Comparison of ENCODE assay signal across 8 mouse cellular contexts in genomic region chr9:20641501-20641900, GRCm38 (mm10). TPM values are rescaled to one million over a fixed set of nuclear protein-coding genes. Genes with fewer than 3 reads are reported as not detected.
DNase-seq lines count a peak whose midpoint lies in the region; ATAC-seq and TF ChIP-seq lines count a peak whose summit lies in the region.

No protein-coding gene starts in this region.

- peak overlapping the region; percentile 86 for H3K9ac ChIP-seq in intestine, embryonic 14.5 days (ENCODE audit: low read length)
- H3K9ac ChIP-seq in neural tube, embryonic 13.5 days = peak overlapping the region; percentile 89

- intact Hi-C loops in gastrocnemius, postnatal 36 days (cut with DNase I) = no loop called here

- peaks cover 7% of the 10 kb centered on the region; the same call in 1 of the 2 replicates for H3K4me1 ChIP-seq in kidney, adult 2 months (ENCODE audit: control insufficient read depth, insufficient read depth, low read length)
- peaks cover 17% of the 10 kb centered on the region for H3K4me1 ChIP-seq in brown adipose tissue, adult 24 weeks (ENCODE audit: control insufficient read depth, insufficient read depth, insufficient read length, low read length)
- H3K4me1 ChIP-seq in intestine, embryonic 14.5 days (replicated peaks; ENCODE audit: control insufficient read depth, insufficient read depth, low read length) = peaks cover 22% of the 10 kb centered on the region
- H3K4me1 ChIP-seq in neural tube, embryonic 13.5 days (replicated peaks) = peaks cover 39% of the 10 kb centered on the region

- H3K27me3 ChIP-seq in kidney, adult 2 months (replicated peaks; ENCODE audit: control insufficient read depth, insufficient read depth, low read length) = no peaks in the 10 kb centered on the region
- no peaks in the 10 kb centered on the region for H3K27me3 ChIP-seq in intestine, embryonic 14.5 days (replicated peaks; ENCODE audit: control insufficient read depth, insufficient read depth, low read length)
- H3K27me3 ChIP-seq in neural tube, embryonic 13.5 days = no peaks in the 10 kb centered on the region

- peak overlapping the region; percentile 95 for H3K4me3 ChIP-seq in kidney, adult 2 months (ENCODE audit: insufficient read depth, low read depth, low read length)
- peak overlapping the region; percentile 97 for H3K4me3 ChIP-seq in brown adipose tissue, adult 24 weeks (ENCODE audit: insufficient read depth, low read depth, low read length)
- peak overlapping the region; percentile 84 for H3K4me3 ChIP-seq in intestine, embryonic 14.5 days (ENCODE audit: low read depth, low read length)
- peak overlapping the region; percentile 93 for H3K4me3 ChIP-seq in neural tube, embryonic 13.5 days

- no peak overlapping the region for H3K27ac ChIP-seq in kidney, adult 2 months (ENCODE audit: insufficient read depth, low read depth, low read length)
- no peak overlapping the region for H3K27ac ChIP-seq in brown adipose tissue, adult 24 weeks (replicated peaks; ENCODE audit: low read depth, low read length)
- H3K27ac ChIP-seq in intestine, embryonic 14.5 days (ENCODE audit: low read depth) = peak overlapping the region; percentile 97; the same call in 1 of the 2 replicates
- H3K27ac ChIP-seq in neural tube, embryonic 13.5 days (replicated peaks) = no peak overlapping the region

- TF ChIP-seq POLR2A in kidney, adult 2 months (IDR thresholded peaks at IDR 0.05; ENCODE audit: low read depth, low read length) = no peak

- H3K9me3 ChIP-seq in intestine, embryonic 14.5 days (ENCODE audit: control insufficient read depth, low read length) = no peaks in the 10 kb centered on the region
- no peaks in the 10 kb centered on the region for H3K9me3 ChIP-seq in neural tube, embryonic 13.5 days

- H3K36me3 ChIP-seq in kidney, adult 2 months (ENCODE audit: control insufficient read depth, insufficient read depth, low read length) = peaks cover 4% of the 10 kb centered on the region
- H3K36me3 ChIP-seq in intestine, embryonic 14.5 days (ENCODE audit: control insufficient read depth, insufficient read depth, low read length) = peaks cover 32% of the 10 kb centered on the region
- peaks cover 38% of the 10 kb centered on the region for H3K36me3 ChIP-seq in neural tube, embryonic 13.5 days

- no peak for DNase-seq in kidney, adult 2 months
- DNase-seq in kidney, postnatal 10 days = no peak
- no peak for DNase-seq in intestine, embryonic 14.5 days (ENCODE audit: low spot score)
- DNase-seq in gastrocnemius, postnatal 36 days = no peak
- DNase-seq in urinary bladder, postnatal 10 days (ENCODE audit: low spot score) = no peak
- DNase-seq in embryo, embryonic 9.5 days (ENCODE audit: extremely low spot score) = no peak

- no peak for ATAC-seq in intestine, embryonic 14.5 days (replicated peaks; ENCODE audit: low FRiP score, low TSS enrichment, low read depth)
- no peak for ATAC-seq in neural tube, embryonic 13.5 days (ENCODE audit: low read depth)

- peak overlapping the region; percentile 88 for H3K4me2 ChIP-seq in intestine, embryonic 14.5 days (ENCODE audit: low read length)
- peak overlapping the region; percentile 100 for H3K4me2 ChIP-seq in neural tube, embryonic 13.5 days

- 13% methylated on average over 6 of the region's 6 CpGs for WGBS in kidney, adult 2 months
- whole genome bisulfite sequencing in intestine, embryonic 14.5 days = 14% methylated on average over 6 of the region's 6 CpGs
- WGBS in neural tube, embryonic 13.5 days = 42% methylated on average over 6 of the region's 6 CpGs

- TF ChIP-seq CTCF in kidney, adult 2 months (conservative IDR thresholded peaks at IDR 0.05; ENCODE audit: insufficient read depth, insufficient read length, low read depth, low read length) = no peak

RNA-seq across cellular contexts. Expression of gene Ubl5, which starts 1.2 kb away (rescaled TPM):
- 450 and 657 TPM in 2 replicates for polyA plus RNA-seq in kidney, adult 2 months (2012; rRNA removed)
- polyA plus RNA-seq in brown adipose tissue, adult 24 weeks (2012; ENCODE audit: insufficient read depth, insufficient read length, missing spikeins) = 257 and 293 TPM in 2 replicates
- polyA plus RNA-seq in intestine, embryonic 14.5 days (2014; fragmentation: Nextera tagmentation; extraction: Ambion mirVana) = 346 and 349 TPM in 2 replicates
- polyA plus RNA-seq in neural tube, embryonic 13.5 days (2015; fragmentation: Nextera tagmentation; extraction: Ambion mirVana) = 479 and 545 TPM in 2 replicates
- total RNA-seq in gastrocnemius, postnatal 36 days (2021) = 100 to 1,000 TPM; 163 to 198 TPM

RNA-seq across cellular contexts. Expression of gene Fbxl12, which starts 3.1 kb away (rescaled TPM):
- polyA plus RNA-seq in kidney, adult 2 months (2012; rRNA removed) = 22.0 and 24.7 TPM in 2 replicates
- 5.8 and 6.5 TPM in 2 replicates for polyA plus RNA-seq in brown adipose tissue, adult 24 weeks (2012; ENCODE audit: insufficient read depth, insufficient read length, missing spikeins)
- polyA plus RNA-seq in intestine, embryonic 14.5 days (2014; fragmentation: Nextera tagmentation; extraction: Ambion mirVana) = 11.6 and 12.1 TPM in 2 replicates
- polyA plus RNA-seq in neural tube, embryonic 13.5 days (2015; fragmentation: Nextera tagmentation; extraction: Ambion mirVana) = 16.0 and 16.2 TPM in 2 replicates
- total RNA-seq in gastrocnemius, postnatal 36 days (2021) = 1 to 10 TPM; 4.7 to 6.0 TPM

RNA-seq across cellular contexts. Expression of gene Pin1, which starts 10.4 kb away (rescaled TPM):
- 18.3 and 18.9 TPM in 2 replicates for polyA plus RNA-seq in kidney, adult 2 months (2012; rRNA removed)
- 13.9 and 17.2 TPM in 2 replicates for polyA plus RNA-seq in brown adipose tissue, adult 24 weeks (2012; ENCODE audit: insufficient read depth, insufficient read length, missing spikeins)
- 55.1 and 55.3 TPM in 2 replicates for polyA plus RNA-seq in intestine, embryonic 14.5 days (2014; fragmentation: Nextera tagmentation; extraction: Ambion mirVana)
- 55.4 and 58.9 TPM in 2 replicates for polyA plus RNA-seq in neural tube, embryonic 13.5 days (2015; fragmentation: Nextera tagmentation; extraction: Ambion mirVana)
- total RNA-seq in gastrocnemius, postnatal 36 days (2021) = 10 to 100 TPM; 12.6 to 13.4 TPM
